Mouse (Mus musculus) testis, adult 2 months (tissue): ENCODE data around the gene Taar5. TPM values are rescaled to one million over a fixed set of nuclear protein-coding genes. Genes with fewer than 3 reads are reported as not detected.

Experiments used
- H3K27ac ChIP-seq: fragments of 200-500 bp; 2 replicates; pipeline ENCODE4 v1.5.1; 2012; ENCODE audit warnings: low read depth, low read length; ENCODE audit not compliant: control insufficient read depth, insufficient read depth
- H3K27me3 ChIP-seq: fragments of 200-500 bp; 2 replicates; pipeline ENCODE4 v1.6.1; 2012; ENCODE audit warnings: mild to moderate bottlenecking, low read length, moderate library complexity; ENCODE audit not compliant: control insufficient read depth, insufficient read depth
- H3K36me3 ChIP-seq: fragments of 200-500 bp; 2 replicates; pipeline ENCODE4 v1.6.1; 2012; ENCODE audit warnings: mild to moderate bottlenecking, low read length; ENCODE audit not compliant: control insufficient read depth, insufficient read depth
- H3K4me1 ChIP-seq: fragments of 200-500 bp; 2 replicates; pipeline ENCODE4 v1.6.1; 2012; ENCODE audit warnings: low read length; ENCODE audit not compliant: control insufficient read depth, insufficient read depth
- H3K4me3 ChIP-seq: fragments of 200-500 bp; 2 replicates; pipeline ENCODE4 v1.5.1; 2012; ENCODE audit warnings: low read depth, mild to moderate bottlenecking, low read length, moderate library complexity, mixed read lengths; ENCODE audit not compliant: control insufficient read depth
- CTCF ChIP-seq: fragments of 200-500 bp; IDR thresholded peaks from 2 replicates; pipeline ENCODE4 v1.5.1; 2012; ENCODE audit warnings: low read depth, mild to moderate bottlenecking, inconsistent platforms, low read length, moderate library complexity; ENCODE audit not compliant: control insufficient read depth, insufficient read depth, insufficient replicate concordance
- POLR2A ChIP-seq: fragments of 200-500 bp; IDR thresholded peaks from 2 replicates; pipeline ENCODE4 v1.6.1; 2012; ENCODE audit warnings: low read depth, mild to moderate bottlenecking, inconsistent platforms, low read length, moderate library complexity; ENCODE audit not compliant: control insufficient read depth
- polyA plus RNA-seq: library from polyadenylated mRNA; depleted of rRNA; stranded (reverse); fragments of >200 nt; gene quantifications from 2 replicates; pipeline ENCODE4 v1.2.3, GENCODE M21; 2012

Gene Taar5
- polyA plus RNA-seq, 1 experiment: not detected

DNA sequence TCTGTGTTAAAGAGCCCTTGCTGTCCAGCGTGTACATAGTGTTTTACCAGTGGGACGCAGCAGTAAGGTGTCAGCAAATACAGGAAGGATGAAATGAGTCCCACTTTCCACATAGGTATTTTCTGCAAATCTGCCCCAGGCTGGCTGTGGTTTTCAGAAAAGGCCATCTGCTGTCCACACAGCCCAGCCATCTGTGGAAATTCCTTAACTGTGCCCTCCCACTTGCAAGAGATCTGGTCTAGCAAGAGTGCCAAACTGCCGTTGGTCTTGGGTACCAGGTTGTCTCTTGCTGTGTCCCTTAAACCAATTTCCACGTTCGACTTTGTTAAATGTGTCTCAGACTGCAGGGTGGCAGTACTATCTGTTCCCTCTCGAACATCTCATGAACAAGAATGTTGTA lies 18.8 kb upstream of the Taar5 start:
- TF ChIP-seq POLR2A (no peak), CTCF (no peak)
- Histone ChIP-seq H3K27ac (no peak overlapping the region), H3K4me3 (no peak overlapping the region), H3K27me3 (no peaks in the 10 kb centered on the region), H3K4me1 (no peaks in the 10 kb centered on the region), H3K36me3 (no peaks in the 10 kb centered on the region)

DNA sequence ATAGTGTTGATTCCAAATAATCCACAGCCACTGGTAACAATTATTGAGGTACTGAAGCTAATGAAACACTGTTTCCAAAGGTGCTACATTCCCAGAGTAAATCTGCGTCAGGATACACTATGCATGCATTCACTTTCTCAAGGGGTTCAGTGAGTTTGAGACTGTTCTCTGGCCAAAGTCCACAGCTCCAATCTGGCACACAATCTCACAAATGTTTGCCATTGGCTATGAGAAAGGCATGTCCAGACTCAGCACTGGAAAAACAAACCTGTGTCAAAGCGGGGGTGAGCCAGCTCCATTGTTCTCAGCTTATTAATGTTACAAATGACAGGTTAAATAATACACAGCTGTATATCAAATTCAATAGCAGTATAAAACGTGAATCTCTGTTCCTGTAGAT lies 11.4 kb upstream of the Taar5 start:
- H3K36me3 ChIP-seq: no peaks in the 10 kb centered on the region
- H3K4me1 ChIP-seq: no peaks in the 10 kb centered on the region
- H3K4me3 ChIP-seq: no peak overlapping the region
- TF ChIP-seq POLR2A (no peak), CTCF (no peak)
- H3K27me3 ChIP-seq: no peaks in the 10 kb centered on the region
- no peak overlapping the region for H3K27ac ChIP-seq

DNA sequence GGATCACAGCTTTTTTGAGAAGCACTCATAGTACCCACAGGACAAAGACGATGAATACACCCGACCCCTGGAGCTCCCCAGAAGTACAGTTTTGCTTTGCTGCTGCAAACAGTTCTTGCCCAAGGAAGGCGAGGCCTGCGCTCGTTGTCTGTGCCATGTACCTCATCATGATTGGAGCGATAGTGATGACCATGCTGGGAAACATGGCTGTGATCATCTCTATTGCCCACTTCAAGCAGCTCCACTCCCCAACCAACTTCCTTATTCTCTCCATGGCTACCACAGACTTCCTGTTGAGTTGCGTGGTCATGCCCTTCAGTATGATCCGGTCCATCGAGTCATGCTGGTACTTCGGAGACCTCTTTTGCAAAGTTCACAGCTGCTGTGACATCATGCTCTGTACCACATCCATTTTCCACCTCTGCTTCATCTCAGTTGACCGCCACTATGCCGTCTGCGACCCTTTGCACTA lies 10.0 kb upstream of the Taar5 start, which contains the start of gene Taar4:
Gene Taar4 (plus strand): TSS at position 51 of the 472 bp plus-strand sequence.
- H3K36me3 ChIP-seq: no peaks in the 10 kb centered on the region
- no peak within 1 kb of the TSS for H3K4me3 ChIP-seq
- no peaks in the 10 kb centered on the region for H3K4me1 ChIP-seq
- TF ChIP-seq CTCF (no peak), POLR2A (no peak)
- H3K27me3 ChIP-seq: no peaks in the 10 kb centered on the region
- no peak within 1 kb of the TSS for H3K27ac ChIP-seq

DNA sequence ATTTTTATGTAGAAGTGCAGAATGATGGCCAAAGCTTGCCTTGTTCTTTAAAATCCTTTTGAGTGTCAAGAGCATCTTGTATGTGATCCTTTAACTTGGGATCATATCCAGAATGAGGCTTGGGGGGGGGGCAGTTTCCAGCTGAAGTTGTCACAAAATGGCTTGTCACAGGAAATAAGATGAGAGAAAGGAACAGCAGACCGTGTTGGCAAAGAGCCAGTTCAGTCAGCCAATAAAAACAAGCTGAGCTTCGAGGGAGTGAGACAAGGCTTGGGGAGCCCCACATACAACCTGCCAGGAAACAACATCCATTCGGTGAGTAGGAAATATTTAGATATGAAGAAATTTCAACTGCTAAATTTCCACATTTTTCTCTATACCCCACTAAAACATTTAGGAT lies 7.1 kb upstream of the Taar5 start:
- H3K4me3 ChIP-seq: no peak overlapping the region
- no peak overlapping the region for H3K27ac ChIP-seq
- H3K36me3 ChIP-seq: no peaks in the 10 kb centered on the region
- H3K4me1 ChIP-seq: no peaks in the 10 kb centered on the region
- no peak for TF ChIP-seq POLR2A
- no peak for TF ChIP-seq CTCF
- H3K27me3 ChIP-seq: no peaks in the 10 kb centered on the region

DNA sequence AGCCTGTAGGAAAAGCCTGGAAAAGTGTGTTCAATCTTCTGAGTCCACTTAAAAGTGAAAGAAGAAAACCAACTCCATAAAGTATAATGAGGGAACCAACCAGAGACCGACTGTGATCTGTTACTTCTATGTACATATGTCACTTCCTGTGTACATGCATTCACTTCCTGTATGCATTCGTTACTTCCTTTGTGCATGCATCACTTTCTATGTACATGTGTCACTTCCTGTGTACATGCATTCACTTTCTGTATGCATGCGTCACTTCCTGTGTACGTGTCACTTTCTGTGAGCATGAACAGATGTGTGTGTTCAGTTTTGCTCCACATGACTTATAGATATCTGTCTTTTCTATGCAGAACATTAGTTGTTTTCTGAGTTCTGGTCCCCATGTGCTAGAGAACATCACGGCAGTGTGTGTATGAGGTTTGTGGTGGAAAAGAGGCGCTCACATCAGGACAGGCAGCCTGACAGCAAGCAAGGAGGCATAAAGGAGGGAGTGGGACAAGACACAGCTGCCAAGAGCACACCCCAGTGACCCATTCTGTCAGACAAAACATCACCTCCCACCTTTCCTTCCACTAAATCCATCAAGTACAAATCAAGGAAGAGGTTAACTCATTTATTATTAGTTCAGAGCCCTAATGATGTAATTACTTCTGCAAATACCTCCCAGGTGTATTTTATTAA lies 5.4 kb upstream of the Taar5 start:
- no peak overlapping the region for H3K4me3 ChIP-seq
- no peaks in the 10 kb centered on the region for H3K27me3 ChIP-seq
- no peaks in the 10 kb centered on the region for H3K36me3 ChIP-seq
- H3K4me1 ChIP-seq: no peaks in the 10 kb centered on the region
- H3K27ac ChIP-seq: no peak overlapping the region
- TF ChIP-seq CTCF: no peak
- no peak for TF ChIP-seq POLR2A

DNA sequence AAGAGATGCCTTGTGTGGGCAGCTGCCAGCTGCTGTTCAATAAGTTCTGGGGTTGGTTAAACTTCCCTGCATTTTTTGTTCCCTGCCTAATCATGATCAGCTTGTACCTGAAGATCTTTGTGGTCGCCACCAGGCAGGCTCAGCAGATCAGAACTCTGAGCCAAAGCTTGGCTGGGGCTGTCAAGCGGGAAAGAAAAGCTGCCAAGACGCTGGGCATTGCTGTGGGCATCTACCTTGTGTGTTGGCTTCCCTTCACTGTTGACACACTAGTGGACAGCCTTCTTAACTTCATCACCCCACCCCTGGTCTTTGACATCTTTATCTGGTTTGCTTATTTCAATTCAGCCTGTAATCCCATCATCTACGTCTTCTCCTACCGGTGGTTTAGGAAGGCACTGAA lies 750 bp downstream of the Taar5 start:
- H3K27ac ChIP-seq: no peak overlapping the region
- H3K4me1 ChIP-seq: no peaks in the 10 kb centered on the region
- TF ChIP-seq POLR2A (no peak), CTCF (no peak)
- H3K27me3 ChIP-seq: no peaks in the 10 kb centered on the region
- no peak overlapping the region for H3K4me3 ChIP-seq
- H3K36me3 ChIP-seq: no peaks in the 10 kb centered on the region

DNA sequence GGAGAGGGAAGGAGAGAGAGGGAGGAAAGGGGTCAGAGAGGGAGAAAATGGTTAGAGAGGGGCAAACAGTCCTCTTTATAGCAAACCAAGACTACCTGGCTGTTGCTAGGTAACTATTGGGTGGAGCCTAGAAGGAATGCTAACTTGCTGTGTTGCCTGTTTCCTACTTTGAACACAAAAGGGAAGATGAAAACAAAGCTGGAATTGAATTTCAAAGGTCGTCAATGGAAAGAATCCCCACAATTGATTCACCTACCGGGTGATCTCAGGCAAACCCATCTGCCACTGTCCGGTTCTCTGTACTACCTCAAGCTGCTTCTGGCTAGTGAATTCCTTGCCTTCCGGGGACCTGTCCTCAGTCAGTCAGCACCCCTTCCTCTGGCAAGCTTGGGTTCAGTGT lies 7.5 kb downstream of the Taar5 start:
- TF ChIP-seq POLR2A (no peak), CTCF (no peak)
- H3K27ac ChIP-seq: no peak overlapping the region

DNA sequence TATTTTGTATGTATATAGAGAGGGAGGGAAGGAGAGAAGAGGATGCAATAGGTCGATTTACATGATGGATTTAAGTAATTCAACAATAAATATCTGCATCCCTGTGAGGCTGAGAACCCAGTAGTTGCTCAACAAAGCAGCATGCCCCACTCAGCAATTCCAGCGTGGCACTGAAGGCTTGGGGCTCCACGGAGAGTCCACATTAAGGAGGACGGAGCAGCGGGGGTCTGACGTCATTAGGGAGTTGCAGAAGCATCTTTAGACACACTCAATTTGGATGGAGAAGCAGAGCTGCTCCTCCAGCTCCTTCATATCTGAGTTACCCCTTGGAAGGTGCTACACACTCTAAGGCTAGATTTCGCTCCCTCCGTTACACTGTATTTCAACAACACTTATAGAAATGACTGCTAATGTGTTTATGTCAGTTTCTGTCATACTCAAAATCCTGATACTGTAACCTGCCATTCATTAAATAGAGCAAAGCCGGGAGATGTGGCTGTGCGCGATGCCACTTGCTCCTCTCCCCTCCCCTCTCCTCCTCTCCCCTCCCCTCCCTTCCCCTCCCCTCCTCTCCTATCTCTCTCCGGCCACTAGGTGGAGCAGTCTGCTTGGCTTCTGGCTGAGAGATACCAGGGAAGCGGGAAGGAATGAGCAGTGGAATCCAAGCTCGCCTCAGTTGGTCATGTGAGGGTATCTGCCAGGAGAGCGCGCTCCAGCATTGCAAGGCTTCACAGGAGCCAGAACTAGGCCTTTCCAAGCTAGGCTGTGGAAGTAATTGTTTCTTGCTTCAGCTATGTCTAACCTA lies 8.6 kb downstream of the Taar5 start:
- H3K4me3 ChIP-seq: no peak overlapping the region
- no peak for TF ChIP-seq POLR2A
- peak; percentile 68; the same call in 1 of the 2 replicates for TF ChIP-seq CTCF
- H3K27me3 ChIP-seq: no peaks in the 10 kb centered on the region

More for the DNA sequence above, 7.5 kb downstream of the Taar5 start:
- Histone ChIP-seq H3K36me3 (no peaks in the 10 kb centered on the region), H3K27me3 (no peaks in the 10 kb centered on the region), H3K4me1 (no peaks in the 10 kb centered on the region), H3K4me3 (no peak overlapping the region)

More for the DNA sequence above, 8.6 kb downstream of the Taar5 start:
- Histone ChIP-seq H3K4me1 (no peaks in the 10 kb centered on the region), H3K27ac (no peak overlapping the region), H3K36me3 (no peaks in the 10 kb centered on the region)
